Mouse (Mus musculus): ENCODE data around the gene Jmjd6. TPM values are rescaled to one million over a fixed set of nuclear protein-coding genes. Genes with fewer than 3 reads are reported as not detected.
"Not testable (repeated sequence)": the region's sequence is repeated elsewhere in the genome, so short reads cannot be mapped to it uniquely, and the experiment has no call there.

Jmjd6 gene
- polyA plus RNA-seq, 1 experiment from 2014 or later: 65.7 TPM

GRCm38 (mm10) chr11:116852891-116853511 lies 9.8 kb upstream of the Jmjd6 start, which contains the start of gene Srsf2:
Srsf2 (minus strand) TSS chr11:116853094.
- under 1% methylated on average over 66 of the region's 74 CpGs for WGBS
- H3K27ac ChIP-seq: peak within 1 kb of the TSS; percentile 96
- H3K4me3 ChIP-seq (replicated peaks; ENCODE audit: low read length): peak within 1 kb of the TSS; percentile 99
- H3K4me2 ChIP-seq (replicated peaks): peak within 1 kb of the TSS; percentile 93
- no peaks in the 10 kb centered on the region for H3K9me3 ChIP-seq (ENCODE audit: control insufficient read depth, low read length)
- DNase-seq (ENCODE audit: low spot score): peak; percentile 98
- ATAC-seq (ENCODE audit: low FRiP score): peak; percentile 90
- peak within 1 kb of the TSS; percentile 97 for H3K9ac ChIP-seq
- H3K4me1 ChIP-seq (replicated peaks; ENCODE audit: control insufficient read depth, insufficient read depth, low read length): peaks cover 30% of the 10 kb centered on the region
- peaks cover 48% of the 10 kb centered on the region for H3K36me3 ChIP-seq (replicated peaks; ENCODE audit: control insufficient read depth, insufficient read depth)
- no peaks in the 10 kb centered on the region for H3K27me3 ChIP-seq (ENCODE audit: control insufficient read depth, insufficient read depth, low read length)

- peak within 1 kb of the TSS; percentile 97 for H3K9ac ChIP-seq
- H3K4me1 ChIP-seq (replicated peaks; ENCODE audit: control insufficient read depth, insufficient read depth, low read length): peaks cover 30% of the 10 kb centered on the region
- H3K27me3 ChIP-seq (ENCODE audit: control insufficient read depth, insufficient read depth, low read length): no peaks in the 10 kb centered on the region
- peak within 1 kb of the TSS; percentile 93 for H3K4me2 ChIP-seq (replicated peaks)
- H3K27ac ChIP-seq: peak within 1 kb of the TSS; percentile 96
- WGBS: under 1% methylated on average over 83 of the region's 91 CpGs
- H3K9me3 ChIP-seq (ENCODE audit: control insufficient read depth, low read length): no peaks in the 10 kb centered on the region
- peaks cover 51% of the 10 kb centered on the region for H3K36me3 ChIP-seq (replicated peaks; ENCODE audit: control insufficient read depth, insufficient read depth)
- ATAC-seq (ENCODE audit: low FRiP score) (peak; percentile 49), DNase-seq (ENCODE audit: low spot score) (peak; percentile 70)
- peak within 1 kb of the TSS; percentile 99 for H3K4me3 ChIP-seq (replicated peaks; ENCODE audit: low read length)
Observed at GRCm38 (mm10) chr11:116852291-116852890, 9.1 kb upstream of the Jmjd6 start, which contains the start of gene Mfsd11. Mfsd11 (plus strand) TSS chr11:116852440.

- WGBS: under 1% methylated on average over 29 of the region's 29 CpGs
- H3K4me2 ChIP-seq (replicated peaks): peak overlapping the region; percentile 93
- H3K9ac ChIP-seq: peak overlapping the region; percentile 97
- peak overlapping the region; percentile 99 for H3K4me3 ChIP-seq (replicated peaks; ENCODE audit: low read length)
- ATAC-seq (ENCODE audit: low FRiP score) (no peak), DNase-seq (ENCODE audit: low spot score) (peak; percentile 26)
- H3K36me3 ChIP-seq (replicated peaks; ENCODE audit: control insufficient read depth, insufficient read depth): peaks cover 47% of the 10 kb centered on the region
- no peaks in the 10 kb centered on the region for H3K9me3 ChIP-seq (ENCODE audit: control insufficient read depth, low read length)
- H3K27ac ChIP-seq: peak overlapping the region; percentile 96
- no peaks in the 10 kb centered on the region for H3K27me3 ChIP-seq (ENCODE audit: control insufficient read depth, insufficient read depth, low read length)
- H3K4me1 ChIP-seq (replicated peaks; ENCODE audit: control insufficient read depth, insufficient read depth, low read length): peaks cover 30% of the 10 kb centered on the region
Observed at GRCm38 (mm10) chr11:116851576-116852290, 8.5 kb upstream of the Jmjd6 start.

- peak overlapping the region; percentile 97 for H3K9ac ChIP-seq
- H3K36me3 ChIP-seq (replicated peaks; ENCODE audit: control insufficient read depth, insufficient read depth): peaks cover 49% of the 10 kb centered on the region
- peaks cover 30% of the 10 kb centered on the region for H3K4me1 ChIP-seq (replicated peaks; ENCODE audit: control insufficient read depth, insufficient read depth, low read length)
- ATAC-seq (ENCODE audit: low FRiP score): no peak
- 46% methylated on average over 6 of the region's 6 CpGs for WGBS
- 0 out of 2 replicates have a peak overlapping the region, but pooled peaks have one; percentile 96 for H3K27ac ChIP-seq
- no peaks in the 10 kb centered on the region for H3K9me3 ChIP-seq (ENCODE audit: control insufficient read depth, low read length)
- peak overlapping the region; percentile 93 for H3K4me2 ChIP-seq (replicated peaks)
- DNase-seq (ENCODE audit: low spot score): no peak
- H3K27me3 ChIP-seq (ENCODE audit: control insufficient read depth, insufficient read depth, low read length): no peaks in the 10 kb centered on the region
- H3K4me3 ChIP-seq (replicated peaks; ENCODE audit: low read length): peak overlapping the region; percentile 99
Observed at GRCm38 (mm10) chr11:116850833-116851477, 7.7 kb upstream of the Jmjd6 start.

- peak overlapping the region; percentile 99 for H3K4me3 ChIP-seq (replicated peaks; ENCODE audit: low read length)
- DNase-seq (ENCODE audit: low spot score) (no peak), ATAC-seq (ENCODE audit: low FRiP score) (no peak)
- H3K27ac ChIP-seq: no peak overlapping the region
- H3K27me3 ChIP-seq (ENCODE audit: control insufficient read depth, insufficient read depth, low read length): no peaks in the 10 kb centered on the region
- WGBS: 62% methylated on average over 4 of the region's 4 CpGs
- H3K9me3 ChIP-seq (ENCODE audit: control insufficient read depth, low read length): no peaks in the 10 kb centered on the region
- peaks cover 27% of the 10 kb centered on the region for H3K4me1 ChIP-seq (replicated peaks; ENCODE audit: control insufficient read depth, insufficient read depth, low read length)
- H3K36me3 ChIP-seq (replicated peaks; ENCODE audit: control insufficient read depth, insufficient read depth): peaks cover 50% of the 10 kb centered on the region
- H3K9ac ChIP-seq: peak overlapping the region; percentile 97; the same call in 1 of the 2 replicates
- H3K4me2 ChIP-seq (replicated peaks): peak overlapping the region; percentile 93
Observed at GRCm38 (mm10) chr11:116850085-116850484, 6.8 kb upstream of the Jmjd6 start.

- Histone ChIP-seq H3K4me3 (replicated peaks; ENCODE audit: low read length) (no peak overlapping the region), H3K9ac (no peak overlapping the region), H3K27ac (no peak overlapping the region), H3K4me1 (replicated peaks; ENCODE audit: control insufficient read depth, insufficient read depth, low read length) (peaks cover 24% of the 10 kb centered on the region), H3K4me2 (replicated peaks) (no peak overlapping the region), H3K9me3 (ENCODE audit: control insufficient read depth, low read length) (no peaks in the 10 kb centered on the region), H3K36me3 (replicated peaks; ENCODE audit: control insufficient read depth, insufficient read depth) (peaks cover 50% of the 10 kb centered on the region), H3K27me3 (ENCODE audit: control insufficient read depth, insufficient read depth, low read length) (no peaks in the 10 kb centered on the region)
- DNase-seq (ENCODE audit: low spot score): no peak
- ATAC-seq (ENCODE audit: low FRiP score): no peak
Observed at GRCm38 (mm10) chr11:116849587-116849986, 6.3 kb upstream of the Jmjd6 start.

- H3K4me3 ChIP-seq (replicated peaks; ENCODE audit: low read length); H3K27me3 ChIP-seq (ENCODE audit: control insufficient read depth, insufficient read depth, low read length); H3K4me2 ChIP-seq (replicated peaks); H3K9me3 ChIP-seq (ENCODE audit: control insufficient read depth, low read length); H3K27ac ChIP-seq; DNase-seq (ENCODE audit: low spot score); ATAC-seq (ENCODE audit: low FRiP score); H3K9ac ChIP-seq: not testable (repeated sequence)
- Histone ChIP-seq H3K4me1 (replicated peaks; ENCODE audit: control insufficient read depth, insufficient read depth, low read length) (peaks cover 26% of the 10 kb centered on the region), H3K36me3 (replicated peaks; ENCODE audit: control insufficient read depth, insufficient read depth) (peaks cover 50% of the 10 kb centered on the region)
- 80% methylated on average over 2 of the region's 2 CpGs for WGBS
Observed at GRCm38 (mm10) chr11:116848877-116849178, 5.6 kb upstream of the Jmjd6 start.

- H3K9ac ChIP-seq: no peak overlapping the region
- ATAC-seq (ENCODE audit: low FRiP score) (no peak), DNase-seq (ENCODE audit: low spot score) (no peak)
- no peak overlapping the region for H3K4me2 ChIP-seq (replicated peaks)
- H3K4me1 ChIP-seq (replicated peaks; ENCODE audit: control insufficient read depth, insufficient read depth, low read length): peaks cover 27% of the 10 kb centered on the region
- 79% methylated on average over 5 of the region's 5 CpGs for WGBS
- H3K9me3 ChIP-seq (ENCODE audit: control insufficient read depth, low read length): no peaks in the 10 kb centered on the region
- no peak overlapping the region for H3K27ac ChIP-seq
- H3K36me3 ChIP-seq (replicated peaks; ENCODE audit: control insufficient read depth, insufficient read depth): peaks cover 50% of the 10 kb centered on the region
- no peaks in the 10 kb centered on the region for H3K27me3 ChIP-seq (ENCODE audit: control insufficient read depth, insufficient read depth, low read length)
- H3K4me3 ChIP-seq (replicated peaks; ENCODE audit: low read length): no peak overlapping the region
Observed at GRCm38 (mm10) chr11:116848086-116848876, 5.0 kb upstream of the Jmjd6 start.

Data from hindbrain, embryonic 14.5 days (tissue).